Mouse (Mus musculus): ENCODE results near the gene Miga1.
"Not testable (repeated sequence)": the region's sequence is repeated elsewhere in the genome, so short reads cannot be mapped to it uniquely, and the experiment has no call there.

Miga1 gene

GRCm38 (mm10) chr3:152321765-152322547 lies 18.3 kb downstream of the Miga1 start:
- in situ Hi-C loops (cut with MboI, MseI), result no loop called here

- in situ Hi-C loops (cut with MboI, MseI), result no loop called here
Observed at GRCm38 (mm10) chr3:152320972-152321645, 19.1 kb downstream of the Miga1 start.

- in situ Hi-C loops (cut with MboI, MseI), result not testable (repeated sequence)
Observed at GRCm38 (mm10) chr3:152316447-152317173, 23.6 kb downstream of the Miga1 start.

GRCm38 (mm10) chr3:152315613-152316012 lies 24.6 kb downstream of the Miga1 start:
- in situ Hi-C loops (cut with MboI, MseI), result no loop called here

GRCm38 (mm10) chr3:152314666-152315065 lies 25.5 kb downstream of the Miga1 start:
- in situ Hi-C loops (cut with MboI, MseI), result not testable (repeated sequence)

- in situ Hi-C loops (cut with MboI, MseI), result no loop called here
Observed at GRCm38 (mm10) chr3:152309250-152309645, 31.0 kb downstream of the Miga1 start.

- in situ Hi-C loops (cut with MboI, MseI), result no loop called here
Observed at GRCm38 (mm10) chr3:152308485-152309249, 31.5 kb downstream of the Miga1 start.

GRCm38 (mm10) chr3:152305971-152306370 lies 34.2 kb downstream of the Miga1 start:
- in situ Hi-C loops (cut with MboI, MseI), result no loop called here

- in situ Hi-C loops (cut with MboI, MseI), result no loop called here
Observed at GRCm38 (mm10) chr3:152305080-152305479, 35.1 kb downstream of the Miga1 start.

GRCm38 (mm10) chr3:152304093-152304815 lies 36.0 kb downstream of the Miga1 start:
- in situ Hi-C loops (cut with MboI, MseI), result no loop called here

- in situ Hi-C loops (cut with MboI, MseI), result no loop called here
Observed at GRCm38 (mm10) chr3:152302991-152303390, 37.2 kb downstream of the Miga1 start.

GRCm38 (mm10) chr3:152300376-152301337 lies 39.5 kb downstream of the Miga1 start:
- in situ Hi-C loops (cut with MboI, MseI), result no loop called here

GRCm38 (mm10) chr3:152295896-152296295 lies 44.3 kb downstream of the Miga1 start:
- in situ Hi-C loops (cut with MboI, MseI), result loop anchor here (25.0 kb wide), 1 partner anchor 941 kb away; no protein-coding TSS in a partner anchor

GRCm38 (mm10) chr3:152294400-152294799 lies 45.8 kb downstream of the Miga1 start:
- in situ Hi-C loops (cut with MboI, MseI), result loop anchor here (25.0 kb wide), 1 partner anchor 943 kb away; no protein-coding TSS in a partner anchor

GRCm38 (mm10) chr3:152293530-152294181 lies 46.6 kb downstream of the Miga1 start:
- in situ Hi-C loops (cut with MboI, MseI), result loop anchor here (25.0 kb wide), 1 partner anchor 944 kb away; no protein-coding TSS in a partner anchor

GRCm38 (mm10) chr3:152291895-152292294 lies 48.3 kb downstream of the Miga1 start:
- in situ Hi-C loops (cut with MboI, MseI), result loop anchor here (25.0 kb wide), 1 partner anchor 945 kb away; no protein-coding TSS in a partner anchor

GRCm38 (mm10) chr3:152290175-152290798 lies 49.9 kb downstream of the Miga1 start:
- in situ Hi-C loops (cut with MboI, MseI), result loop anchor here (25.0 kb wide), 1 partner anchor 947 kb away; no protein-coding TSS in a partner anchor

GRCm38 (mm10) chr3:152288740-152289139 lies 51.5 kb downstream of the Miga1 start:
- in situ Hi-C loops (cut with MboI, MseI), result loop anchor here (25.0 kb wide), 1 partner anchor 949 kb away; no protein-coding TSS in a partner anchor
